Mouse (Mus musculus) ovary, adult 18-20 months (tissue): ENCODE data around the gene Nudt16.
"Not testable (repeated sequence)": the region's sequence is repeated elsewhere in the genome, so short reads cannot be mapped to it uniquely, and the experiment has no call there.

ENCODE experiments used
- DNase-seq: peaks from one replicate; pipeline ENCODE4 v3.0.0; 2022; ENCODE audit warnings: low spot score, mixed read lengths

The Nudt16 gene

DNA sequence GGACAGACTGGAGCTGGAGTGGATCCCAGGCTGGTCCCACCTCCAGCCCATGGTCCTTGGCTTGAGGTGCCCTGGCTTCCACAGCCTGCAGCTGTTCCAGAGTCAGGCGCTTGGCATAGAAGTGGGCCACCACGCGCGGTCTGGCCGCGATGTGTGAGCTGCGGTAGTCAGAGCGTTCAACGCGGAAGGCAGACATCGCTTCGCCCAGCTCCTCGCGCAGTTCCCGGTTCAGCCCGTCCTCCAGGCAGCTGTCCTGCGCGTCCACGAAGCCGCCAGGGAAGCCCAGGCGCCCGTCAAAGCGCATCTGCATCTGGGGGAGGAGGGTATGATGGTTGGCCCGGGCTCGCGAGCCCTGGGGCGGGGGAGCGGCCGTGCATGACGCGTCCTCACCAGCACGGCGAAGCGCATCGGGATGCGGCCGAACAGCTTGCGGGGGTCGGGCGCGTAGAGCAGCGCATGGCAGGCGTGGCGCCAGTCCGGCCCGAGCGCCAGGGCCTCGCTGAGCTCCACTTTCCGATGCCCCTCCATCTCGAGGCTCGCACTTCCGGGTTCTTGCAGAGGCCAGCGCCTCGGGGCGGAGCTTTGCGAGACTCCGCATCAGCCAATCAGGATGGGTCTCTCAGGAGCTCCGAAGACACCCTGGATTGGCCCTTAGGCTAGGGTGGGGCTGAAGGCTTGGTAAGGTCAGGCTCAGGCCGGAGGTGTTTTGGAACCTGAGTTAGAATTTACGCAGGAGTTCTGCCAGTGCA lies at the start of gene Nudt16:
TSS of gene Nudt16 (minus strand) at position 572 of the 749 bp plus-strand sequence.
- peak; percentile 84 for DNase-seq

GRCm38 (mm10) chr9:105144992-105145391 lies 13.4 kb upstream of the Nudt16 start, which contains the start of gene 1700080E11Rik:
1700080E11Rik (minus strand) TSS chr9:105145092.
- DNase-seq: no peak

DNA sequence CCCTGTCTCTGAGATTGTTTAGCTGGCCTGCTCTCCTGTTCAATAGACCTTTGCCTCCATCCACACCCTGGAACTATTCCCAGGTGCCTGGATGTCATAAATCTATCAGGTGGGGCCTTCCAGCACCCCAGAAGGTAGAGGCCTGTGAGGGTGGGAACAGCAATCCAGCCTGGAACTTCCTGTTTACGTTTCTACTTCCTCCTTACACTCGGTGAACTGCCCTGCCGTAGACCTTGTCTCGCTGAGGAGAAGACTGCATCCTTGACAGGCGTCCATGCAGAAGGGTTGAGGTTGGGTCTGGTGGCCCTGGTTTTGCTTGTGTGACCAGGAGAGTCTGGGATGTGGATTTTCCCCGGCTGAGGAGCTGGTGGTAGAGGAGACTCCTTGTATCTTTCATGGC lies 7.6 kb upstream of the Nudt16 start:
- no peak for DNase-seq

GRCm38 (mm10) chr9:105136404-105136803 lies 4.8 kb upstream of the Nudt16 start:
- DNase-seq: no peak

DNA sequence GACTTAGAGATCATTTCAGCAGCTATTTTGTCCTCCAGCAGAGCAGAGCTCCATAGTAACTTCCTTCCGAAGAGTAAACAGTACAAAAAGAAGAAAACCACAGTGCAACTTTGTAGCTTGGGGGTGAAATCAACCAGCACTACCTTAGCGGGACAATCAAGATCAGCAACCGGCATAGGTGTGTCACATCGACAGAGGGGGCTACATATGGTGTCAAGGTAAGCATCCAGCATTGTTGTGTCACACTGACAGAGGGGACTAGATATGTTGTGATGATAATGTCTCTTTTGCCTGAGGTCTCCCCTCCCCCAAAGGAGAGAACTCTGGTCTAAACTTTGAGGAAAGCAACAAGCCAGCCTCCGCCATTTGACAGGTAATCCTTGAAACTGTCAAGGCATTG lies 2.9 kb upstream of the Nudt16 start:
- no peak for DNase-seq

- no peak for DNase-seq
Measured at GRCm38 (mm10) chr9:105132002-105132367, 361 bp upstream of the Nudt16 start.

GRCm38 (mm10) chr9:105130331-105130730 lies 1.3 kb downstream of the Nudt16 start:
- DNase-seq: no peak

- DNase-seq: not testable (repeated sequence)
Measured at GRCm38 (mm10) chr9:105125206-105125605, 6.4 kb downstream of the Nudt16 start.

GRCm38 (mm10) chr9:105103893-105104292 lies 27.7 kb downstream of the Nudt16 start:
- no peak for DNase-seq

- no peak for DNase-seq
Measured at GRCm38 (mm10) chr9:105101911-105102310, 29.7 kb downstream of the Nudt16 start.

- DNase-seq: no peak
Measured at GRCm38 (mm10) chr9:105100807-105101570, 30.6 kb downstream of the Nudt16 start.

GRCm38 (mm10) chr9:105080246-105080645 lies 51.4 kb downstream of the Nudt16 start:
- no peak for DNase-seq
